Mouse (Mus musculus) adrenal gland, postnatal 36 days (tissue): Measurements from ENCODE around the gene Olfr1000. TPM values are rescaled to one million over a fixed set of nuclear protein-coding genes. Genes with fewer than 3 reads are reported as not detected.
A peak's percentile ranks its signal among the peaks of the same experiment; 100 is the strongest.
"Not testable (repeated sequence)": the region's sequence is repeated elsewhere in the genome, so short reads cannot be mapped to it uniquely, and the experiment has no call there.

Source experiments
- DNase-seq, 2 experiments: peaks; one replicate each; pipeline ENCODE4 v3.0.0; 2021; ENCODE audit warnings: mixed read lengths in 1 of 2
- long read RNA-seq, 2 experiments: library from polyadenylated mRNA; stranded (forward); transcript quantifications; one replicate each; pipeline ENCODE4 v2.0.0; 2021; ENCODE audit warnings: borderline sequencing depth in 2 of 2
- total RNA-seq, 2 experiments: library from RNA; stranded (reverse); gene quantifications; 2 replicates each; pipeline ENCODE4 v1.2.3; 2021

Olfr1000 gene
- not detected for total RNA-seq
- long read RNA-seq, experiment 1 = 0 reads
- long read RNA-seq, experiment 2 = 0 reads

DNA sequence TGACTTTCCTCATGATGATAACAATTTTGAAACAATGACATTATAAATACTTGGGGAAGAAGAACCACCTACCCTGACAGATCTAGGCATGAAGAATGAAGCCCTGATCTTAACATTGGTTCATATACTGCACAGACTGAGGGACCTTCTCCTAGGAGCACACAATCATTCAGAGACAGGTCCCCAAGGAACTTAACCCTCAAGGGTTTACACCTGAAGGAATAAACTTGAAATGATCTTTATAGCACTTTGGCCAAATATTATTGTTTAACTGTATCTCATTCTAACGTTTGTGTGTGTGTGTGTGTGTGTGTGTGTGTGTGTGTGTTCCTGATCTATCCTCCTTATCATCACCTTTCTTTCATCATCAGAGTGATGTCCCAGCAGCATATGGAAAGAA is at the start of gene Olfr1000:
Olfr1000 (minus strand) TSS at position 101 of the 400 bp plus-strand sequence.
- DNase-seq = no peak

DNA sequence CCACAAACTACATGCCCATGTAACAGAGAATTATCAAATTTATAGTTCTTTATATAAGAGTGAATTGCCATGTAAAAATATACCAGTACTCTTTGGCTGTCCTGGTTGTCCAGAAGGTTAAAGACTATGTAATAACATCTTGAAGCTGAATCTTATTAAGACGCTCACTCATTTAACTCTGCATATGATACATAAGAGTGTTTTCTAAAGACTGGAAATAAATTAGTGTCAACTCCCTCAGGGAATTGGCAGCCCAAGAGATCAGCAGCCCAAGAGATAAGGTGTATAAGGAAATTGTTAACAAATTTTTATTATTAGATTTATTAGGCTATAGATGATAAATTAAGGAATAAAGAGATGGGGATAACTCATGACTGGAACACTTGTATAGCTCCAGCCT is 38.9 kb upstream of the Olfr1000 start, which contains the start of gene Olfr1002:
Olfr1002 (minus strand) TSS at position 101 of the 400 bp plus-strand sequence.
- DNase-seq = no peak

DNA sequence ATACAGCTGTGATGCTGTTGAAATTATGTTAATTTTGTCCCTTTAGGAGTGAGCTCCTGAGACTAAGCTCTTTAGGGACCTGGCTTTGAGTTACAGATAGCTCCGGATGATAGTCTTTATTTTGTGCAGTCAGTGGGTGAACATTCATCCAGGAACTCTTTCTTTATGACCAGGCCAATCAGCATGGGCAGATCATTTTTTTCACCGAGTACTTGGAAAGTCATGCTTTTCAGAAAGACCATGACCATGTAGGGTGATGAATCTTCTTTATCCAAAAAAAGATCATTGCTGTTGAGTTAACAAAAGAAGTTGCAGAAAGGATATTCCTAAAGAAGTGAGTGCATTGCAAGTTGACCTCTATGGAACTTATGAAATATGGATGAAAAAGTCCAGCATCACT is 23.1 kb downstream of the Olfr1000 start, which contains the start of gene Olfr998:
Olfr998 (plus strand) TSS at position 301 of the 400 bp plus-strand sequence.
- not testable (repeated sequence) for DNase-seq

DNA sequence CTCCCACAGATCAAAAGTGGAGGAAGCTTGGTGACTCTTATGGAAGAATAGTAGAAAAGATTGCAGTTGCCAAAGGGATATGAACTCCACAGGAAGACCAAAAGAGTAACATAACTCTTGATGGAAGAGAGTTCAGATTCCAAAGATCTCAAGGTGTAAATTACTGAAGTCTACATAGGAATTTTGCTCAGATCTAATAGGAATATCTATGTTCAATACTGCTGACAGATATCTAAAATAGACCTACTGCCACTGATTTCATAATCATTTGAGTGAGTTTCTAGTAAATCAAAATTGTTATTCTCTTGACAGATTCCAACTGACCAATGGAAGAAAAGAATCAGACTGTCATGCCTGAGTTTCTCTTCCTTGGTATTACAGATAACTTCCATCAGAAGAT is 32.8 kb downstream of the Olfr1000 start, which contains the start of gene Olfr996:
Olfr996 (plus strand) TSS at position 301 of the 400 bp plus-strand sequence.
- DNase-seq = no peak

DNA sequence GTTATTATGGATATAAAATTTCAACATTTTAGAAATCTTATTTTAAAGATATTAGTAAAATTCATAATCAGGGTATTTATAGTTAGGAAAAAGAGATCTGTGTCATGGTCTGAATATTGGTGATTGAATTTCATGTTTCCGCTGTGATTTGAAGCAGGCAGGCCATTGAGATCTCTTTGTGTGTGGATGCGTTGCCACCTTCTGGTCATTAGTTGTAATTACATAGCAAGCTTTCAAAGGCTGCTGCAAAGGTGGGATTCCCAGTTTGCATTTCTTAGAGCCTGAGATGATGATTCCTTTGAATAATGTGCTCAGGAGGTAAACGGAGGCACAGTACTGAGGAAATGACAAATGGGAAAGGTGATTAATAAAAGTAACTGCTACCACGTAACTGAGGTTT is 50.5 kb downstream of the Olfr1000 start:
- DNase-seq = peak; percentile 47 to 49

DNA sequence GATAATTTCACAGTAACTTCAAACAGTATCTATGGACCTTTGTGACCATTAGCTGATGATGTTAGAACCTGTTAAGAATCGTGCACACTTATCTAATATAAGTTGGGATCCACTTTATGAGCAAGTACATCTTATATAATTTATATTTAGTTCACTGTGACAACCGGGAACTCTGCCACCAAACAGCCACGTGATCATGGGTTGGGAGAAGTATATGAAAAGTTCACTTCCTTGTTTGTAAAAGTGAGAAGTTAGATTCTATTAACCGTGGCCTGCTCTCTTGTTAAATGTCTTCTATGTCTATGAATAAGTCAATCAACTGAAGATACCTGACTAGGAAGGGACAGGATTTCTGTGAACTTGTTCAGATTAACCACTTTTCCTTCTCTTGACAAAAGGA is 51.5 kb downstream of the Olfr1000 start:
- no peak for DNase-seq

Other genes with a start within 250 kb of the Olfr1000 start
- not detected for gene Olfr988, start 248.7 kb downstream of the Olfr1000 start, total RNA-seq
- not detected for gene Olfr992, start 202.4 kb downstream of the Olfr1000 start, total RNA-seq
- gene Olfr993, start 197.0 kb downstream of the Olfr1000 start, total RNA-seq = not detected
- not detected for gene Olfr994, start 175.5 kb downstream of the Olfr1000 start, total RNA-seq
- not detected for gene Olfr995, start 168.3 kb downstream of the Olfr1000 start, total RNA-seq
- under 1 TPM; 0.26 to 0.33 TPM for gene 4833423E24Rik, start 92.9 kb downstream of the Olfr1000 start, total RNA-seq
- gene Olfr996, start 32.7 kb downstream of the Olfr1000 start, total RNA-seq = not detected
- not detected for gene Olfr998, start 23.0 kb downstream of the Olfr1000 start, total RNA-seq
- not detected for gene Olfr1002, start 38.8 kb upstream of the Olfr1000 start, total RNA-seq
- gene Olfr154, start 52.6 kb upstream of the Olfr1000 start, total RNA-seq = not detected
- not detected for gene Olfr1006, start 66.9 kb upstream of the Olfr1000 start, total RNA-seq
- gene Olfr1008, start 77.5 kb upstream of the Olfr1000 start, total RNA-seq = not detected
- gene Olfr1009, start 103.5 kb upstream of the Olfr1000 start, total RNA-seq = not detected
- gene Olfr1012, start 150.9 kb upstream of the Olfr1000 start, total RNA-seq = not detected
- gene Olfr1013, start 155.2 kb upstream of the Olfr1000 start, total RNA-seq = under 1 TPM in 1 of 2 experiments, not detected in 1; 0.07 TPM
- not detected for gene Olfr1014, start 160.8 kb upstream of the Olfr1000 start, total RNA-seq
- not detected for gene Olfr1015, start 170.1 kb upstream of the Olfr1000 start, total RNA-seq
- gene Olfr1016, start 190.6 kb upstream of the Olfr1000 start, total RNA-seq = not detected
- not detected for gene Olfr1018, start 206.6 kb upstream of the Olfr1000 start, total RNA-seq
- not detected for gene Olfr1019, start 233.6 kb upstream of the Olfr1000 start, total RNA-seq
- gene Olfr1020, start 235.1 kb upstream of the Olfr1000 start, total RNA-seq = not detected